Mouse (Mus musculus) natural killer cell, adult 2 months (primary cell): ENCODE data around the gene Cgnl1.
"Not testable (repeated sequence)": the region's sequence is repeated elsewhere in the genome, so short reads cannot be mapped to it uniquely, and the experiment has no call there.

Experiments used
- DNase-seq, 2 experiments: peaks; one replicate each; pipeline ENCODE4 v3.0.0; 2022; ENCODE audit warnings: low spot score in 2 of 2

Gene Cgnl1

GRCm38 (mm10) chr9:71623871-71624569 is 147.4 kb downstream of the Cgnl1 start:
- peak in 1 of 2 experiments; percentile 8 for DNase-seq

- no peak for DNase-seq
Observed at GRCm38 (mm10) chr9:71622593-71622992, 148.8 kb downstream of the Cgnl1 start.

GRCm38 (mm10) chr9:71621968-71622367 is 149.4 kb downstream of the Cgnl1 start:
- no peak for DNase-seq

- DNase-seq, result not testable (repeated sequence)
Observed at GRCm38 (mm10) chr9:71620116-71620515, 151.3 kb downstream of the Cgnl1 start.

GRCm38 (mm10) chr9:71617363-71617762 is 154.0 kb downstream of the Cgnl1 start:
- DNase-seq, result peak in 1 of 2 experiments; percentile 42

GRCm38 (mm10) chr9:71616185-71616584 is 155.2 kb downstream of the Cgnl1 start:
- peak; percentile 42 to 70 for DNase-seq

GRCm38 (mm10) chr9:71614643-71615042 is 156.8 kb downstream of the Cgnl1 start:
- DNase-seq, result peak in 1 of 2 experiments; percentile 51

GRCm38 (mm10) chr9:71612981-71613380 is 158.4 kb downstream of the Cgnl1 start:
- DNase-seq, result no peak

GRCm38 (mm10) chr9:71611876-71612275 is 159.5 kb downstream of the Cgnl1 start:
- DNase-seq, result no peak

- no peak for DNase-seq
Observed at GRCm38 (mm10) chr9:71609010-71609409, 162.4 kb downstream of the Cgnl1 start.

- no peak for DNase-seq
Observed at GRCm38 (mm10) chr9:71606296-71607057, 164.9 kb downstream of the Cgnl1 start.

- DNase-seq, result no peak
Observed at GRCm38 (mm10) chr9:71604914-71605635, 166.3 kb downstream of the Cgnl1 start.

GRCm38 (mm10) chr9:71599861-71600260 is 171.5 kb downstream of the Cgnl1 start:
- no peak for DNase-seq

GRCm38 (mm10) chr9:71596888-71597287 is 174.5 kb downstream of the Cgnl1 start:
- no peak for DNase-seq

GRCm38 (mm10) chr9:71592577-71593285 is 178.7 kb downstream of the Cgnl1 start:
- DNase-seq, result no peak

GRCm38 (mm10) chr9:71591938-71592548 is 179.4 kb downstream of the Cgnl1 start, which contains the start of gene Myzap:
Myzap (minus strand) TSS chr9:71592360.
- peak; percentile 59 to 80 for DNase-seq

- DNase-seq, result no peak
Observed at GRCm38 (mm10) chr9:71591106-71591505, 180.3 kb downstream of the Cgnl1 start.

GRCm38 (mm10) chr9:71589771-71590170 is 181.6 kb downstream of the Cgnl1 start:
- no peak for DNase-seq

- DNase-seq, result no peak
Observed at GRCm38 (mm10) chr9:71588930-71589592, 182.3 kb downstream of the Cgnl1 start.

GRCm38 (mm10) chr9:71586408-71586807 is 185.0 kb downstream of the Cgnl1 start:
- DNase-seq, result no peak

- DNase-seq, result no peak
Observed at GRCm38 (mm10) chr9:71582771-71583170, 188.6 kb downstream of the Cgnl1 start.
